Mouse (Mus musculus): ENCODE results near the gene Nt5dc2.

DNA sequence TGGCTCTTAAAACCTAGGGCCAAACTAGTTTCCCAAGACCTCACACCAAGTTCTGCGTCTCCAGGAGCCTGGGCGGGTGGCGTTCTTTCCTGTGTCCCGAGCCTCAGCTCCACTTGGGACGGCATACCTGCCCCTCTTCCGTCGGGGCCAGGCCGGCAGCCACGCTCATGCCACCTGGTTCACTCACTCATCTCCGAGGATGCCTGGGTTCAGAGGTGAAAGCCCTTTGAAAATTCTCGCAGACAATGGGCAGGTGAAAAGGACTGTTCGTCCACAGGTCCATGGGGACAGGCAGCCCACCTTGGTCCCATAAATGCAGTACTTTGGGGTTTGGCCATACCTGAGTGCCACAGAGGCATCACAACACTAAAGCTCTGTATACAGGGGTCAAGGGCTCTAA, 53.3 kb downstream of the Nt5dc2 start:
- TF ChIP-seq CTCF (IDR thresholded peaks at IDR 0.05; ENCODE audit: control insufficient read depth, insufficient read depth, insufficient read length) (no peak), MYOD1 (IDR thresholded peaks at IDR 0.05; ENCODE audit: control insufficient read depth, insufficient read length, low read depth) (no peak), CEBPB (IDR thresholded peaks at IDR 0.05; ENCODE audit: low read depth) (no peak), MYOG (IDR thresholded peaks at IDR 0.05; ENCODE audit: control insufficient read depth, extremely low read depth, insufficient read length) (no peak), USF1 (IDR thresholded peaks at IDR 0.05; ENCODE audit: low read depth) (no peak)

Data from C2C12 (cell line).